Comparison of ENCODE assay signal across 13 mouse cellular contexts in the genomic region with DNA sequence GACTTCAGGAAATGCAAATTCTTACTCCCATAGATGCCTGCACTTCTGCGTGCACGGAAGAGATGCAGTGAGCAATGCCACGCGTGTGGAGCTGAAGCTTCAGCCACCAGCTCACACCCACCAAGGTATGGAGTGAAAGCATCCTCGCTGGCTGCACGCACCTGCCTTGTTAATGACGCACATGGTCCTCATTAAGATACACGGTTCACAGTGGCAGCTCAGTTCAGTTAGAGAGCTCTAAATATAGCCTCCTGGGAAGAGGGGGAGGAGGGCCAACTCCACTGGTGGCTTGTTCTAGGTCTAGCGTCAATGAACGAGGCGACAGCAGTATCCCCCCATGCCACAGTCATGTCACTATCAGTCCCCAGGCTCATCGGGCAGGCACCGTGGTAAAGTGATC.
DNase-seq lines count a peak whose midpoint lies in the region; ATAC-seq and TF ChIP-seq lines count a peak whose summit lies in the region.
"Had no signal": no experiment of that assay in that cellular context is flagged by ENCODE, and none has a peak within 500 bp of the region (broad histone marks: within the 10 kb centered on the region; RNA-seq: fewer than 3 reads in every experiment).

No protein-coding gene starts in this region.

- no peak overlapping the region for H3K4me3 ChIP-seq in forebrain, embryonic 16.5 days (replicated peaks; ENCODE audit: low read length)
- no peak overlapping the region for H3K4me3 ChIP-seq in forebrain, embryonic 11.5 days (ENCODE audit: low read depth, low read length)
- no peak overlapping the region for H3K4me3 ChIP-seq in liver, postnatal 0 days (ENCODE audit: low read depth, low read length)
- H3K4me3 ChIP-seq: liver, embryonic 12.5 days; myocyte had no signal

- intact Hi-C loops in heart, postnatal 36 days (cut with DNase I), result loop anchor here (2.0 to 10.0 kb wide), 4 partner anchors 51 to 443 kb away; partner anchors contain the start of gene Slco3a1

- no peak for TF ChIP-seq EP300 in liver, postnatal 0 days (IDR thresholded peaks at IDR 0.05; ENCODE audit: low read depth)

- H3K36me3 ChIP-seq in forebrain, embryonic 16.5 days (ENCODE audit: control insufficient read depth, insufficient read depth), result no peaks in the 10 kb centered on the region
- no peaks in the 10 kb centered on the region for H3K36me3 ChIP-seq in forebrain, embryonic 11.5 days (ENCODE audit: control insufficient read depth, insufficient read depth, low read length)
- H3K36me3 ChIP-seq in liver, postnatal 0 days (replicated peaks; ENCODE audit: insufficient read depth, low read length), result no peaks in the 10 kb centered on the region
- H3K36me3 ChIP-seq: liver, embryonic 12.5 days had no signal

- DNase-seq in forebrain, embryonic 11.5 days (ENCODE audit: low spot score), result no peak
- DNase-seq in kidney, postnatal 36 days, result peak; percentile 30 to 44
- no peak for DNase-seq in kidney, postnatal 4 days
- peak; percentile 64 to 69 for DNase-seq in heart, adult 9 months (ENCODE audit: low spot score in 2 of 2)
- peak; percentile 18 to 37 for DNase-seq in heart, postnatal 36 days
- DNase-seq in liver, postnatal 0 days, result no peak
- no peak for DNase-seq in urinary bladder, postnatal 14 days (ENCODE audit: low spot score)
- DNase-seq: adrenal gland, adult 2 months; cerebellum, adult 11-12 months had no signal

- H3K9me3 ChIP-seq in forebrain, embryonic 16.5 days (ENCODE audit: control insufficient read depth, low read length), result no peaks in the 10 kb centered on the region
- no peaks in the 10 kb centered on the region for H3K9me3 ChIP-seq in forebrain, embryonic 11.5 days (ENCODE audit: control insufficient read depth, low read length)
- H3K9me3 ChIP-seq in liver, postnatal 0 days (ENCODE audit: low read length), result no peaks in the 10 kb centered on the region
- H3K9me3 ChIP-seq: liver, embryonic 12.5 days had no signal

- peak; percentile 37; the same call in 1 of the 2 replicates for ATAC-seq in forebrain, embryonic 16.5 days
- no peak for ATAC-seq in forebrain, embryonic 11.5 days (replicated peaks; ENCODE audit: low FRiP score)
- no peak for ATAC-seq in liver, postnatal 0 days
- ATAC-seq: liver, embryonic 12.5 days had no signal

- no peak overlapping the region for H3K27ac ChIP-seq in forebrain, embryonic 16.5 days (ENCODE audit: low read length)
- no peak overlapping the region for H3K27ac ChIP-seq in forebrain, embryonic 11.5 days (ENCODE audit: low read depth, low read length)
- no peak overlapping the region for H3K27ac ChIP-seq in liver, postnatal 0 days (ENCODE audit: low read depth)
- H3K27ac ChIP-seq: liver, embryonic 12.5 days; macrophage had no signal

- H3K4me2 ChIP-seq in forebrain, embryonic 16.5 days (ENCODE audit: low read length), result no peak overlapping the region
- H3K4me2 ChIP-seq in forebrain, embryonic 11.5 days (ENCODE audit: low read depth, low read length, severe bottlenecking), result no peak overlapping the region
- H3K4me2 ChIP-seq in liver, postnatal 0 days (ENCODE audit: low read depth, low read length), result no peak overlapping the region
- H3K4me2 ChIP-seq: liver, embryonic 12.5 days had no signal

- 57% methylated on average over 13 of the region's 13 CpGs for WGBS in forebrain, embryonic 16.5 days
- WGBS in forebrain, embryonic 11.5 days, result 73% methylated on average over 13 of the region's 13 CpGs
- WGBS in liver, postnatal 0 days (ENCODE audit: insufficient replicate concordance), result 46% methylated on average over 13 of the region's 13 CpGs

- no peak overlapping the region for H3K9ac ChIP-seq in forebrain, embryonic 16.5 days (replicated peaks; ENCODE audit: low read depth, low read length)
- H3K9ac ChIP-seq in forebrain, embryonic 11.5 days (ENCODE audit: low read length), result no peak overlapping the region
- H3K9ac ChIP-seq in liver, postnatal 0 days (replicated peaks), result no peak overlapping the region
- H3K9ac ChIP-seq: liver, embryonic 12.5 days had no signal

- no peaks in the 10 kb centered on the region for H3K27me3 ChIP-seq in forebrain, embryonic 16.5 days (replicated peaks; ENCODE audit: control insufficient read depth, insufficient read depth, low read length)
- no peaks in the 10 kb centered on the region for H3K27me3 ChIP-seq in forebrain, embryonic 11.5 days (ENCODE audit: control insufficient read depth, insufficient read depth, low read length)
- H3K27me3 ChIP-seq in liver, postnatal 0 days (ENCODE audit: insufficient read depth, low read length), result no peaks in the 10 kb centered on the region
- H3K27me3 ChIP-seq: liver, embryonic 12.5 days had no signal

- TF ChIP-seq CTCF in liver, postnatal 0 days (IDR thresholded peaks at IDR 0.05; ENCODE audit: low read depth), result no peak

- H3K4me1 ChIP-seq in forebrain, embryonic 16.5 days (replicated peaks; ENCODE audit: control insufficient read depth, insufficient read depth, low read length), result peaks cover 25% of the 10 kb centered on the region
- H3K4me1 ChIP-seq in forebrain, embryonic 11.5 days (replicated peaks; ENCODE audit: control insufficient read depth, insufficient read depth, low read length), result 0 out of 2 replicates have a peak, but pooled peaks cover 1% of the 10 kb centered on the region
- H3K4me1 ChIP-seq in liver, postnatal 0 days (ENCODE audit: insufficient read depth), result no peaks in the 10 kb centered on the region

Comparison
In these comparisons a context has a peak if more than half of its experiments do, and no peak if none do; other contexts are left out.
1. DNase-seq: peak in kidney, postnatal 36 days (2 of 2), heart, adult 9 months (2 of 2) and heart, postnatal 36 days (2 of 2); none in forebrain, embryonic 11.5 days (single experiment), kidney, postnatal 4 days (0 of 2), liver, postnatal 0 days (single experiment) and urinary bladder, postnatal 14 days (single experiment).